Mouse (Mus musculus) frontal cortex, adult 2 months (tissue): ENCODE data around the gene Vmn2r91. TPM values are rescaled to one million over a fixed set of nuclear protein-coding genes. Genes with fewer than 3 reads are reported as not detected.
"Not testable (repeated sequence)": the region's sequence is repeated elsewhere in the genome, so short reads cannot be mapped to it uniquely, and the experiment has no call there.

Experiments
- DNase-seq, 2 experiments: peaks; one replicate each; pipeline ENCODE4 v3.0.0; 2022; ENCODE audit warnings: low spot score in 1 of 2; ENCODE audit errors: extremely low spot score in 1 of 2
- polyA plus RNA-seq: library from polyadenylated mRNA; depleted of rRNA; stranded (reverse); fragments of >200 nt; gene quantifications from 2 replicates; pipeline ENCODE4 v1.2.3, GENCODE M21; 2012; rRNA removed

Vmn2r91 gene
- not detected in 2 replicates for polyA plus RNA-seq

DNA sequence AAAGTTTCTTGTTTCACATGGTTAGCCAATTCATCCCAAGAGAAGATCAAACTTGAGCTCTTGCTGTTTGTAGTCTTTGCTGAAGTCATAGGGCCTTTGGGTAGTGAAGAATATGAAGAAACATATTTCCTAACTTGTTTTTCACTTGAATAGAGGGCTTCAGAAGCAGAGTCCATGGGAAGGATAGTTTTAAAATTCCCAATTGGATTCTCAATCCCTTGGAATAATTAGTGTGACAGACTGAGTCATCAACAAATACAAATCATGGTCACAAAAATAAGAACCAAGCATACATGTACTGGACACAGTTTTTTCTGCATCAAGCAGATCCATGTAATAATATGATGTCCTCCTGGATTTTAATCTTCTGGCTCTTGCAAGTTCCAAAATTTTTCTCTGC, at the start of gene Vmn2r91:
Vmn2r91 (plus strand) TSS at position 301 of the 400 bp plus-strand sequence.
- not testable (repeated sequence) for DNase-seq

- no peak for DNase-seq
Observed at GRCm38 (mm10) chr17:18049124-18049523, 35.7 kb upstream of the Vmn2r91 start, which contains the start of gene Vmn2r124. Gene Vmn2r124, plus strand, starts transcription at chr17:18049424.

DNA sequence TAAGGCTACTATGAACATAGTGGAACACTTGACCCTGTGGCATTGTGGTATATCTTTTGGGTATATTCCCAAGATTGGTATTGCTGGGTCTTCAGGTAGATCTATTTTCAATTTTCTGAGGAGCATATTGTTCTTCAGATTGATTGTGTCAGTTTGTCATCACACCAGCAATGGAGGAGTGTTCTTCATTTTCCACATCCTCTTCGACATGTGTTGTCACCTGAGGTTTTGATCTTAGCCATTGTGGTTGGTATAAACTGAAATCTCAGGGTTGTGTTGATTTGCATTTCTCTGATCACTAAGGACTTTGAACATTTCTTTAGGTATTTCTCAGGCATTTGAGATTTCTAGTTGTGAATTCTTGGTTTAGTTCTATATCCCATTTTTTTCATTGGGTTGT, 10.8 kb downstream of the Vmn2r91 start:
- not testable (repeated sequence) for DNase-seq

DNA sequence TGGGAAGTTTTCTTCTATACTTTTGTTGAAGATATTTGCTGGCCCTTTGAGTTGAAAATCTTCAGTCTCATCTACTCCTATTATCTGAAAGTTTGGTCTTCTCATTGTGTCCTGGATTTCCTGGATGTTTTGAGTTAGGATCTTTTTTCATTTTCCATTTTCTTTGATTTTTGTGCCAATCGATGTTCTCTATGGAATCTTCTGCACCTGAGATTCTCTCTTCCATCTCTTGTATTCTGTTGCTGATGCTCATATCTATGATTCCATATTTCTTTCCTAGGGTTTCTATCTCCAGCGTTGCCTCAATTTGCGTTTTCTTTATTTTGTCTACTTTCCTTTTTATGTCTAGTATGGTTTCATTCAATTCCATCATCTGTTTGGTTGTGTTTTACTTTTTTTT, 17.4 kb downstream of the Vmn2r91 start:
- not testable (repeated sequence) for DNase-seq

GRCm38 (mm10) chr17:18151587-18151986, 66.8 kb downstream of the Vmn2r91 start, which contains the start of gene Vmn2r92:
Gene Vmn2r92, plus strand, starts transcription at chr17:18151887.
- DNase-seq, result not testable (repeated sequence)

GRCm38 (mm10) chr17:18161194-18161593, 76.4 kb downstream of the Vmn2r91 start:
- DNase-seq, result not testable (repeated sequence)

Other genes with a start within 250 kb of the Vmn2r91 start
- 0.46 and 0.57 TPM in 2 replicates for gene Has1, start 229.8 kb upstream of the Vmn2r91 start, polyA plus RNA-seq
- not detected in 2 replicates for gene Fpr1, start 201.1 kb upstream of the Vmn2r91 start, polyA plus RNA-seq
- gene Fpr2, start 197.2 kb upstream of the Vmn2r91 start, polyA plus RNA-seq, result 0.44 and 0.58 TPM in 2 replicates
- not detected in 2 replicates for gene Fpr3, start 197.2 kb upstream of the Vmn2r91 start, polyA plus RNA-seq
- gene Fpr-rs4, start 63.3 kb upstream of the Vmn2r91 start, polyA plus RNA-seq, result not detected in 2 replicates
- not detected in 2 replicates for gene Vmn2r124, start 35.6 kb upstream of the Vmn2r91 start, polyA plus RNA-seq
- not detected in 2 replicates for gene Vmn2r92, start 66.9 kb downstream of the Vmn2r91 start, polyA plus RNA-seq
- not detected in 2 replicates for gene Vmn2r94, start 192.7 kb downstream of the Vmn2r91 start, polyA plus RNA-seq
- gene Vmn2r93, start 213.1 kb downstream of the Vmn2r91 start, polyA plus RNA-seq, result not detected in 2 replicates